Mouse (Mus musculus): ENCODE results near the gene Fcgr4. TPM values are rescaled to one million over a fixed set of nuclear protein-coding genes. Genes with fewer than 3 reads are reported as not detected.
A peak's percentile ranks its signal among the peaks of the same experiment; 100 is the strongest.

Fcgr4 gene
- total and polyA plus RNA-seq, 3 experiments = 0.03 to 0.22 TPM; not detected in 1

DNA sequence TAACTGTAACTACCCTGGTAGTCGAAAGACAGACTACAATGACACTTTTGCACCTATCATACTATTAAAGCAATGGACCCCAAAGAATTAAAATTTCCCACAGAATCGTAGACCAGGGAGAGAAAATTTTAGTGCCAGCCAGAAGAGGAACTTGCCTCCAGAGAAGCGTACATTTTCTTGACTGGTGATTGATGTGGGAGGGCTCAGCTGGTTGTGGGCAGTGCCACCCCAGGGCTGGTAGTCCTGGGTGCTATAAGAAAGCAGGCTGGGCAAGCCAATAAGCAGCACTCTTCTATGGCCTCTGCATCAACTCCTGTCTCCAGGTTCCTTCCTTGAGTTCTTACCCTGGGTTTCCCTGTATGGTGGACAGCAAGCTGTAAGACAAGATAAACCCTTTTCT lies 33.6 kb upstream of the Fcgr4 start:
- DNase-seq (ENCODE audit: low spot score) (no peak), ATAC-seq (ENCODE audit: extremely low read depth, insufficient number of reproducible peaks, low FRiP score, poor library complexity, severe bottlenecking) (no peak)
- H3K36me3 ChIP-seq (replicated peaks) = no peaks in the 10 kb centered on the region
- H3K27me3 ChIP-seq (ENCODE audit: insufficient read depth, low read length) = peaks cover 14% of the 10 kb centered on the region
- H3K4me3 ChIP-seq (ENCODE audit: low read depth, low read length) = no peak overlapping the region
- no peaks in the 10 kb centered on the region for H3K9me3 ChIP-seq (replicated peaks)
- peaks cover 13% of the 10 kb centered on the region; the same call in 1 of the 2 replicates for H3K4me1 ChIP-seq (ENCODE audit: insufficient read depth, low read depth, low read length)
- TF ChIP-seq TAL1 (conservative IDR thresholded peaks at IDR 0.05; ENCODE audit: low read depth, low read length) (no peak), POLR2AphosphoS5 (IDR thresholded peaks at IDR 0.05; ENCODE audit: insufficient replicate concordance, low read depth, low read length) (no peak), GATA1 (IDR thresholded peaks at IDR 0.05; ENCODE audit: borderline replicate concordance, low read length) (no peak), CTCF (IDR thresholded peaks at IDR 0.05; ENCODE audit: low read depth, low read length) (no peak), GATA2 (IDR thresholded peaks at IDR 0.05; ENCODE audit: borderline replicate concordance, low read depth, low read length) (no peak)

GRCm38 (mm10) chr1:170985861-170986260 lies 32.9 kb upstream of the Fcgr4 start:
- no peaks in the 10 kb centered on the region for H3K36me3 ChIP-seq (replicated peaks)
- no peak overlapping the region for H3K4me3 ChIP-seq (ENCODE audit: low read depth, low read length)
- H3K27me3 ChIP-seq (ENCODE audit: insufficient read depth, low read length) = peaks cover 10% of the 10 kb centered on the region
- peaks cover 15% of the 10 kb centered on the region; the same call in 1 of the 2 replicates for H3K4me1 ChIP-seq (ENCODE audit: insufficient read depth, low read depth, low read length)
- ATAC-seq (ENCODE audit: extremely low read depth, insufficient number of reproducible peaks, low FRiP score, poor library complexity, severe bottlenecking) = no peak
- no peak for DNase-seq (ENCODE audit: low spot score)
- H3K9me3 ChIP-seq (replicated peaks) = no peaks in the 10 kb centered on the region
- TF ChIP-seq TAL1 (conservative IDR thresholded peaks at IDR 0.05; ENCODE audit: low read depth, low read length) (no peak), GATA1 (IDR thresholded peaks at IDR 0.05; ENCODE audit: borderline replicate concordance, low read length) (no peak), CTCF (IDR thresholded peaks at IDR 0.05; ENCODE audit: low read depth, low read length) (no peak), POLR2AphosphoS5 (IDR thresholded peaks at IDR 0.05; ENCODE audit: insufficient replicate concordance, low read depth, low read length) (no peak), GATA2 (IDR thresholded peaks at IDR 0.05; ENCODE audit: borderline replicate concordance, low read depth, low read length) (no peak)

DNA sequence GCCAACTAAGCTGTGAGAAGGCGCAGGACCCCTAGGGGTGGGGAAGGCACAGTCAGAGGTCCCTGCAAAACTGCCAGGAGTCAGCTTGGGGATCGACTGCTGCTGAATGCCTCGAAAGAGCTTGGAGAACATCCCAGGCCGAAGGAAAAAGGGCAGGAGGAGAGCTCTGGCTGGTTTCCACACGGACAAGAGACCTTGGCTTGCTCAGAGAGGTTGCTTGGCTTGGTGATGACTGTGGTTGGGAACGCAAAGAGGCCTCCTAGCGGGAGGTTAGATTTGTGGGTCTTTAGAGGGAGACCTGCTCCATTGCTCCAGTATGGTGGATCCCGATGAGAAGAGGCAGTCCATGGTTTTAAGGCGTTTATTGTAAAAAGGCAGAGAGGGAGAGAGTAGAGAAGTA lies 29.1 kb upstream of the Fcgr4 start:
- no peak for DNase-seq (ENCODE audit: low spot score)
- Histone ChIP-seq H3K27me3 (ENCODE audit: insufficient read depth, low read length) (peaks cover 4% of the 10 kb centered on the region), H3K4me3 (ENCODE audit: low read depth, low read length) (no peak overlapping the region), H3K36me3 (replicated peaks) (no peaks in the 10 kb centered on the region), H3K4me1 (ENCODE audit: insufficient read depth, low read depth, low read length) (peaks cover 20% of the 10 kb centered on the region; the same call in 1 of the 2 replicates), H3K9me3 (replicated peaks) (no peaks in the 10 kb centered on the region)
- TF ChIP-seq POLR2AphosphoS5 (IDR thresholded peaks at IDR 0.05; ENCODE audit: insufficient replicate concordance, low read depth, low read length) (no peak), GATA2 (IDR thresholded peaks at IDR 0.05; ENCODE audit: borderline replicate concordance, low read depth, low read length) (no peak), CTCF (IDR thresholded peaks at IDR 0.05; ENCODE audit: low read depth, low read length) (no peak), GATA1 (IDR thresholded peaks at IDR 0.05; ENCODE audit: borderline replicate concordance, low read length) (no peak), TAL1 (conservative IDR thresholded peaks at IDR 0.05; ENCODE audit: low read depth, low read length) (no peak)
- no peak for ATAC-seq (ENCODE audit: extremely low read depth, insufficient number of reproducible peaks, low FRiP score, poor library complexity, severe bottlenecking)

DNA sequence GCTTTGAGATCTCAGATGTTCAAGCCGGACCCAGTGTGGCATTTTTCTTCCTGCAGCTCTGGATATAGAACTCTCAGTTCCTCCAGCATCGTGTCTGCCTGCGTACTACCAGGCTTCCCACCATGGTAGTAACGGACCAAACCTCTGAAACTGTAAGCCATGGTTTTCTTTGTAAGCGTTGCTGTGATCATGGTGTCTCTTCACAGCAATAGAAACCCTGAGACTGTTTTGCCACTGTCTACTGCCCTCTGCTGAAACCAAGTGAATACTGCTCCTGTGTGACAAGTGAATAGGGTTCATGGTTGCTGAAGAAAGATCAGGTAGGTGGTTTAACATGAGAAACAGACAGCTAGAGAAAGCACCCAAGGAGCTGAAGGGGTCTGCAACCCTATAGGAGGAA lies 26.2 kb upstream of the Fcgr4 start:
- DNase-seq (ENCODE audit: low spot score) (peak; percentile 29), ATAC-seq (ENCODE audit: extremely low read depth, insufficient number of reproducible peaks, low FRiP score, poor library complexity, severe bottlenecking) (peak; percentile 70)
- Histone ChIP-seq H3K27me3 (ENCODE audit: insufficient read depth, low read length) (peaks cover 10% of the 10 kb centered on the region), H3K4me3 (ENCODE audit: low read depth, low read length) (no peak overlapping the region), H3K9me3 (replicated peaks) (no peaks in the 10 kb centered on the region), H3K36me3 (replicated peaks) (no peaks in the 10 kb centered on the region), H3K4me1 (ENCODE audit: insufficient read depth, low read depth, low read length) (peaks cover 15% of the 10 kb centered on the region; the same call in 1 of the 2 replicates)
- TF ChIP-seq CTCF (IDR thresholded peaks at IDR 0.05; ENCODE audit: low read depth, low read length) (0 out of 2 replicates have a peak, but pooled peaks have one; percentile 37), GATA2 (IDR thresholded peaks at IDR 0.05; ENCODE audit: borderline replicate concordance, low read depth, low read length) (no peak)

- Histone ChIP-seq H3K9me3 (replicated peaks) (no peaks in the 10 kb centered on the region), H3K4me1 (ENCODE audit: insufficient read depth, low read depth, low read length) (peaks cover 12% of the 10 kb centered on the region)
- no peak for ATAC-seq (ENCODE audit: extremely low read depth, insufficient number of reproducible peaks, low FRiP score, poor library complexity, severe bottlenecking)
Measured at GRCm38 (mm10) chr1:170996034-170996433, 22.7 kb upstream of the Fcgr4 start.

DNA sequence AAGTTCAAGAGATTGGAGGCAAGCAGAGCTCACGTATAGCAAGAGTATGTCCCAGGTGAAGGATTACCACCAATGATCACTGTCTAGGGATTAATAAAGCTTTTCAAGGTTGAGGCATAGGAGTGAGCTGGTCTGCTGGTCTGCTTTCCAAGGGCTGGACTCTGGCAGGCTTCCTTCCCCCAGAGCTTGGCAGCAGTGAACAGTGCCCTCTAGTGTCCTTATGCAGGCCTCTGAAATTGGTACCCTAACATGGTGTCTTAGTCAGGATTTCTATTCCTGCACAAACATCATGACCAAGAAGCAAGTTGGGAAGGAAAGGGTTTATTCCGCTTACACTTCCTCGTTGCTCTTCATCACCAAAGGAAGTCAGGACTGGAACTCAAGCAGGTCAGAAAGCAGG lies 22.0 kb upstream of the Fcgr4 start:
- peak; percentile 45 for TF ChIP-seq CTCF (IDR thresholded peaks at IDR 0.05; ENCODE audit: low read depth, low read length)
- no peak for TF ChIP-seq GATA2 (IDR thresholded peaks at IDR 0.05; ENCODE audit: borderline replicate concordance, low read depth, low read length)
- no peak for TF ChIP-seq GATA1 (IDR thresholded peaks at IDR 0.05; ENCODE audit: borderline replicate concordance, low read length)
- no peak for TF ChIP-seq POLR2AphosphoS5 (IDR thresholded peaks at IDR 0.05; ENCODE audit: insufficient replicate concordance, low read depth, low read length)
- H3K4me3 ChIP-seq (ENCODE audit: low read depth, low read length) = no peak overlapping the region
- H3K36me3 ChIP-seq (replicated peaks) = no peaks in the 10 kb centered on the region
- peaks cover 11% of the 10 kb centered on the region for H3K27me3 ChIP-seq (ENCODE audit: insufficient read depth, low read length)
- peaks cover 12% of the 10 kb centered on the region for H3K4me1 ChIP-seq (ENCODE audit: insufficient read depth, low read depth, low read length)
- no peaks in the 10 kb centered on the region for H3K9me3 ChIP-seq (replicated peaks)
- peak; percentile 23 for DNase-seq (ENCODE audit: low spot score)
- peak; percentile 60 for ATAC-seq (ENCODE audit: extremely low read depth, insufficient number of reproducible peaks, low FRiP score, poor library complexity, severe bottlenecking)

More at GRCm38 (mm10) chr1:170996034-170996433, 22.7 kb upstream of the Fcgr4 start:
- TF ChIP-seq POLR2AphosphoS5 (IDR thresholded peaks at IDR 0.05; ENCODE audit: insufficient replicate concordance, low read depth, low read length) (no peak), GATA1 (IDR thresholded peaks at IDR 0.05; ENCODE audit: borderline replicate concordance, low read length) (no peak), CTCF (IDR thresholded peaks at IDR 0.05; ENCODE audit: low read depth, low read length) (no peak), TAL1 (conservative IDR thresholded peaks at IDR 0.05; ENCODE audit: low read depth, low read length) (no peak), GATA2 (IDR thresholded peaks at IDR 0.05; ENCODE audit: borderline replicate concordance, low read depth, low read length) (no peak)
- peaks cover 11% of the 10 kb centered on the region for H3K27me3 ChIP-seq (ENCODE audit: insufficient read depth, low read length)
- H3K4me3 ChIP-seq (ENCODE audit: low read depth, low read length) = no peak overlapping the region
- DNase-seq (ENCODE audit: low spot score) = no peak
- H3K36me3 ChIP-seq (replicated peaks) = no peaks in the 10 kb centered on the region

Measured in G1E (cell line).